Mouse (Mus musculus) liver, adult 2 months (tissue): ENCODE data around the gene Ankfn1.

Experiments
- CTCF ChIP-seq: fragments of 200-500 bp; IDR thresholded peaks from 2 replicates; pipeline ENCODE4 v1.5.1; 2011; ENCODE audit warnings: low read depth, low read length, control low read depth
- POLR2A ChIP-seq: fragments of 200-500 bp; IDR thresholded peaks from 2 replicates; pipeline ENCODE4 v1.6.1; 2011; ENCODE audit warnings: low read length, control low read depth; ENCODE audit not compliant: insufficient read depth; ENCODE audit errors: extremely low read depth

GRCm38 (mm10) chr11:89358546-89358945, 418.9 kb downstream of the Ankfn1 start:
- TF ChIP-seq CTCF (no peak), POLR2A (no peak)
